Mouse (Mus musculus) cerebellum, postnatal 36 days (tissue): ENCODE measurements around the gene Pjvk.

Experiments used
- DNase-seq, 2 experiments: peaks; one replicate each; pipeline ENCODE4 v3.0.0; 2021 to 2022; ENCODE audit warnings: mixed read lengths in 2 of 2

Gene Pjvk

GRCm38 (mm10) chr2:76671641-76672040 is 23.4 kb downstream of the Pjvk start:
- no peak for DNase-seq

DNA sequence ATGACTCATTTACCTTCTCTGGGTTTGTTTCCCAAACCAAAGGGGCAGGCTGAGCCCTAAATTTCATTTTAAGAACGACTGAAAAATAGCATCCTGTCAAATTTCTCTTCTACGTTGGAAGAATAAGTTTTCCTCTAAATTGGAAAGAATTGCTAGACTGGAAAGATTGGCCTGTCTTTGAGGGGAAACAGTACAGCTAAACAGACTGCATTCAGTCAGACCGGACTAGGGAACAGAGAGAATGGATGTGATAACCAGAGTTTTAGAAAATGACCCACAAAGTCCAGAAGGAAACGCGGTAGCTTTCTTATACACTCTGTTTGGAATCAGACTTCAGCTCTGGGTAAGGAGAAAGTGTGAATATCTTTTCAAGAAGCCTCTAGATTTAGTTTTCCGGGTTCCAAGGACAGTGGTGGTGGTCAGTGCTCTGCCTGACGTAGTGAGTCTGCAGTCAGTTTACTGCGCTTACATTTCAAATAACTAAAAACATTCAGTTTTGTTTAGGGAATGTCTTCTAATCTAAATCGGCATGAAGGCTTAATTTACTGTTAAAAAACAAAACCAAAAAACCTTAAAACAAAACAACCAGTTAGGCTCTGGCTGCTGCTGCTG is 24.0 kb downstream of the Pjvk start:
- DNase-seq: no peak

GRCm38 (mm10) chr2:76672966-76673392 is 24.7 kb downstream of the Pjvk start, which contains the start of gene Fkbp7:
Gene Fkbp7 (minus strand): TSS chr2:76673116.
- peak; percentile 92 to 93 for DNase-seq

DNA sequence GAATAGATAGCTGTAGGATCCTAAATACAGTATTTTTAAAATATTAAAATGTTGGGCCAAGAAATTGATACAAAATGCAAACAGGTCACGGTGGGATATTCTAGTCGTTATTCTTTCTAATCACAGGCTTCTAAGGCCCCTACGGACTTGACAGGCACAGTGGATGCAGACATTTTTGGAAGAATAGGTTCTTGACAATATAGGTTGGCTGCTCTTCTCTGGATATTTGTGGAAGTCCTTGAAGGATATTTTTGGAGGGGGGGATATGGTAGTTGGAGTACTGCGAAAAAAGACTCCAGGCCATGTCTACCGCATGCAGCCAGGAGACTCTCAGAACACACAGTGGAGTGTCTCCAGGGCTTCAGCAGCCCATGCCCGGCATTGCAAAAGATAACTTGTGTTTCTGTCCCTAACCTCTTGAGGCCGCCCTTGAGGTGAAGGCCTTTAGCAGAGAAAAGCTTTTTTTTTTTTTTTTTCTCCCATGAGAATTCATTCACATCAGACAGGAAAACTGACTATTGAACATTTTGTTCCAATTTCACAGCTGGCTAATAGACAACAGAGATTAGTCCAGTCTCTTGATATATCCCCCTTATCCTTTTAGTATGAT is 25.3 kb downstream of the Pjvk start:
- DNase-seq: peak; percentile 17 to 26

GRCm38 (mm10) chr2:76674725-76675427 is 26.6 kb downstream of the Pjvk start, which contains the start of gene Plekha3:
Gene Plekha3 (plus strand): TSS chr2:76675281.
- peak; percentile 79 to 85 for DNase-seq

DNA sequence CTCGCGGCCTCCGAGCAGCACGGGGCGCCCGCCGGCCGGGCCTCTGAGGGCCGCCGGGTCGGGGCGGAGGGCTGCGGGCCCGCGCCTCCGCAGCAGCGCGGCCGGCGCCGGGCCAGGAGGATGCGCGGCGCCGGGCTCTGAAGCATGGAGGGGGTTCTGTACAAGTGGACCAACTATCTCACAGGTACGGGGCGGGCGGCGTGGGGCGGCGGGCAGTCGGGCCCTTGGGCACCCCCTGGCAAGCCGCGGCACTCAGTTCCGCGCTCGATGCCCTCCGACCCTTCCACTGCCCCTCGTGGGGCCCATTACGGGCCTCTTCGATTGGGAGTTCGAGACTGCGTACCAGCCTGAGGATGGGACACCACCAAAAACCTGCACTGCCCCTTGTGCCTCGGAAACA is 27.2 kb downstream of the Pjvk start:
- peak in 1 of 2 experiments; percentile 19 for DNase-seq

DNA sequence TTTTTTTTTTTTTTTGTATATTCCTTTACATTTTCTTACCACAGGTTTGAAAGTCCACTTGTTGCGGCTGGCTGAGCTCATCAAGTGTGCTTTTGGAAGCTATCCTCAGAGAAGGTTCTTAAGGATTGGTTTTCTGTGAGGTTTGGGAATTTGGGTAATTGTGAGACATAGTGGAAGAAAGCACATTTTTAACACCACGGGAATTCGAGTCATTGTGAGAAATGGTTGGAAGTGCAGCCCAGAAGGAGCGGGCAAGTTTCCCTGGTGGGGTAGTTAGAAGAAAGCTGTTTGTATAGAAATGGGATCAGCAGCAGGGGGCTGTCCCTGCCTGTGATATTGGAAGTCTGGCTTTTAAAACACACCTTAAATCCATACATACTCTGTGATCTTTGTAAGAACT is 27.7 kb downstream of the Pjvk start:
- no peak for DNase-seq

DNA sequence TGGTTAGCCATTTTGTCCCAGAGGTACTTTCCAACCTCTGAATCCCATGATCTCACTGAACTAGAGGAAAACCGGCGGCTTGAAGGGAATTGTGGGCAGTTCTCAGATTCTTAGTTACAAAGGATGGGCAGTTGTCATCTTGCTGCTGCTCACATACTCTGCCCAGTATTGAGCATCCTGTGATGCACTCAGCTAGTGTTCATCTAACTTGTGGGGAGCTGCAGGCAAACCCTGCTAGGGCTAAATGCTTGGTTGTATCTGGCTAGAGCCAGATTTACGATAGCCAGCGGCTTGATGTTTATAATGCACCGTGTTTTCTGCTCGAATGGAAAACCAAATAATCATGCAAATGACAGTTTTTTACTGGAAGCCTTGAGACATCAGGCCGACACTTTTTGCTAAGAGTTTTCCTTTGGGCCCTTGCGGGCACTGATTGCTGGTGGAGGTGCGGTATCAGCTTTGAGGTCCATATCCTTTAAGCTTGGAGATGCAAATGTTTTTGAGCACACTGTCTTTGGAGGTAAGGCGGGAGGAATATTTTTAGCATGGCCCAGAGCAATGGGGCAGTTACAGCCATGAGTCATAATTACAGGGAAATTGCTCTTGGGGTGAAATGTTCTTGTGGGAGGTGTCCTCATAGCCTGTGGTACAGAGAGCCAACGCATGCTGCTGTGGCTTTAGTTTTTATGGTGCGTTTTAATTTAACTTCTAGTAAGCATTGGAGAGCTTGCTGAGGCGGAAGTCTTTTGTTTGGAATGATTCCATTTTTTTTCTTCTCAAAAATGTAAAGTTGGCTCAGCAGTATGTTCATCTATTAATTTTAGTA is 28.3 kb downstream of the Pjvk start:
- no peak for DNase-seq

GRCm38 (mm10) chr2:76682301-76682700 is 34.0 kb downstream of the Pjvk start:
- no peak for DNase-seq

DNA sequence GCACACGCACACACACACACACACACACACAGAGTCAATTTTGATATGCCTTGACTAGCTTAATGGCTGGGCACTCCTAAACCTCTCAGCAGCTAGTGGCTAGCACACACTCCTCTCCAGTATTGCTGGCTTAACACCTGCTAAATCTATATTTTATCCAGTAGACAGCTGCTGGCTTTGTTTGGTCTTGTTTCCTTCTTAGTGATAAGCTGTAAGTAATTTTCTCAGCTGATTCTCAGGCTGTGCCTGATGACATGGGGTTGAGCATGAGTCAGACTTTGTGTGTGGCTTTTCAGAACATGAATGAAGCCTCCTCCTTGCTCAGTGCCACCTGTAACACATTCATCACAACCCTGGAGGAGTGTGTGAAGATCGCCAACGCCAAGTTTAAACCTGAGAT is 38.7 kb downstream of the Pjvk start:
- no peak for DNase-seq

- no peak for DNase-seq
Observed at GRCm38 (mm10) chr2:76687608-76688007, 39.3 kb downstream of the Pjvk start.

- DNase-seq: no peak
Observed at GRCm38 (mm10) chr2:76688162-76688561, 39.9 kb downstream of the Pjvk start.

GRCm38 (mm10) chr2:76690436-76691204 is 42.3 kb downstream of the Pjvk start:
- DNase-seq: peak in 1 of 2 experiments; percentile 14

GRCm38 (mm10) chr2:76693765-76694164 is 45.5 kb downstream of the Pjvk start:
- DNase-seq: no peak

GRCm38 (mm10) chr2:76695290-76695689 is 47.0 kb downstream of the Pjvk start:
- no peak for DNase-seq

- DNase-seq: no peak
Observed at GRCm38 (mm10) chr2:76702188-76702587, 53.9 kb downstream of the Pjvk start.

GRCm38 (mm10) chr2:76702751-76703150 is 54.5 kb downstream of the Pjvk start:
- DNase-seq: no peak

DNA sequence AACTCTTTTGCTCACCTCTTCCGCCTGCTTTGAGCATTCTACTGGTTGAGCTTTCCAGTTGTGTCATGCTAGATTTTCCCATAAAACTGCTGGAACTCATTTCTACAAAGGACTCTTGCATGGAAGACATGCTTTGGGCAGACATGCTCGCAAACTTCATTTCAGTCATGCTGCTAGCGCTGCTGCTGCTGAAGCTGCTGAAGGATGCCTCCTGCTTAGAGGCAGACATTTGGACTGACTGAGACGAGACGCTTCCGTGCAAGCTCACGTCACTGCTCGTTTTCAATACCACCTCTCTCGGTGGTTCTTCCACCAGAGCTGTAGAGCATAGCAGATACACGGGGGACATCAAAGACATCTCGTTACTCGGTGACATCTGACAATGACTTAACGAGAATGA is 57.4 kb downstream of the Pjvk start:
- no peak for DNase-seq
